8 mouse cellular contexts compared by ENCODE assay signal in the genomic region with DNA sequence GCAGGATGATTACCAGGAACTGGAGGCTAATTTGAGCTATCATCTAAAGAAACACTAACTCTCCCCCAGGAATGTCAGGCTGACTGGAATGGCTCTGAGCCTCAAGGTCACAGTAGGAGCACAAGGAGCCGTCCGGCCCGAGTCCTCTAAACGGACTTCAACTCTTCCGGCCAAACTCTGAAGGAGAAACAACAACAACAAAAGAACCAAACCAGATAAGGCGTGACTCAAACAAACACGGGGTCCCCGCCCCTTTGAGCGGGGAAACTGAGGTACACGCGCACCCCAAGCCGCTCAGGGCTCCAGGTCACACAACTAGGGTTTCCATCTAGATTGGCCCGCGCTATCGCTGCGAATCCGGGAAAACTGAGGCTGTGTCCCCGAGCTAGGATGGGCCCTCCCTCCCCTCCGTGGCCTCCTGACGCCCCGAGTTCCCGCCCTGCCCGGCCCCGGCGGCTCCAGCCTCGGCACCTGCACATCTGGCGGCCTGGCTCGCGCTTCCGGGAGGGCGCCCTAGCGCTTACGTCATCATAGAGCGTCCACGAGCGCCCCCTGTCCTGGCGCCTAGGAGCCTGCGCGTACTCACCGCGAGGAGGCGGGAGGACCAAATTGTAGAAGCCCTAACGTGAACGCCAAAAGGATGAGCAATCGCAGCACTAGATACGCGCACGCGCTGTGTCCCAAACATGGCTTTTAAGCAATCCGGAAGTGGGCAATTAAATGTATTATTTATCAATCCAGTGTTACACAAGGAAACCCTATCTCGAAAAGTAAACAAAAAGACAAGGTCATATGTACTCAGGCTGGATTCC. TPM values are rescaled to one million over a fixed set of nuclear protein-coding genes. Genes with fewer than 3 reads are reported as not detected.
DNase-seq lines count a peak whose midpoint lies in the region; ATAC-seq and TF ChIP-seq lines count a peak whose summit lies in the region.

No protein-coding gene starts in this region.

- peak overlapping the region; percentile 89 for H3K4me3 ChIP-seq in bone marrow, adult 2 months (replicated peaks; ENCODE audit: control insufficient read depth, low read depth, low read length)
- H3K4me3 ChIP-seq in embryonic facial prominence, embryonic 15.5 days (replicated peaks): peak overlapping the region; percentile 85
- peak overlapping the region; percentile 87 for H3K4me3 ChIP-seq in heart, embryonic 10.5 days
- H3K4me3 ChIP-seq in kidney, embryonic 15.5 days (replicated peaks): peak overlapping the region; percentile 78

- WGBS in bone marrow, adult 2 months: under 1% methylated on average over 51 of the region's 51 CpGs
- WGBS in embryonic facial prominence, embryonic 15.5 days: under 1% methylated on average over 50 of the region's 51 CpGs
- WGBS in heart, embryonic 10.5 days: under 1% methylated on average over 51 of the region's 51 CpGs
- WGBS in kidney, embryonic 15.5 days: under 1% methylated on average over 51 of the region's 51 CpGs

- H3K9ac ChIP-seq in embryonic facial prominence, embryonic 15.5 days: peak overlapping the region; percentile 72
- H3K9ac ChIP-seq in kidney, embryonic 15.5 days: peak overlapping the region; percentile 76

- peak overlapping the region; percentile 73 for H3K4me2 ChIP-seq in embryonic facial prominence, embryonic 15.5 days (replicated peaks)
- peak overlapping the region; percentile 78 for H3K4me2 ChIP-seq in kidney, embryonic 15.5 days

- TF ChIP-seq POLR2A in bone marrow, adult 2 months (IDR thresholded peaks at IDR 0.05; ENCODE audit: borderline replicate concordance, control insufficient read depth, low read depth, low read length): peak; percentile 84; the same call in 1 of the 2 replicates

- no peaks in the 10 kb centered on the region for H3K27me3 ChIP-seq in embryonic facial prominence, embryonic 15.5 days
- no peaks in the 10 kb centered on the region for H3K27me3 ChIP-seq in heart, embryonic 10.5 days (ENCODE audit: insufficient read depth, poor library complexity, severe bottlenecking)
- no peaks in the 10 kb centered on the region for H3K27me3 ChIP-seq in kidney, embryonic 15.5 days

- no peaks in the 10 kb centered on the region for H3K9me3 ChIP-seq in embryonic facial prominence, embryonic 15.5 days (replicated peaks)
- no peaks in the 10 kb centered on the region for H3K9me3 ChIP-seq in heart, embryonic 10.5 days
- no peaks in the 10 kb centered on the region for H3K9me3 ChIP-seq in kidney, embryonic 15.5 days (replicated peaks)

- H3K27ac ChIP-seq in bone marrow, adult 2 months (ENCODE audit: control insufficient read depth, insufficient read depth, low read depth, low read length, poor library complexity): peak overlapping the region; percentile 72
- H3K27ac ChIP-seq in embryonic facial prominence, embryonic 15.5 days (replicated peaks): peak overlapping the region; percentile 85
- H3K27ac ChIP-seq in heart, embryonic 10.5 days: peak overlapping the region; percentile 96
- peak overlapping the region; percentile 90 for H3K27ac ChIP-seq in kidney, embryonic 15.5 days

- peak; percentile 88 for ATAC-seq in embryonic facial prominence, embryonic 15.5 days (ENCODE audit: insufficient number of reproducible peaks, low FRiP score, low TSS enrichment, low read depth)
- ATAC-seq in kidney, embryonic 15.5 days (replicated peaks; ENCODE audit: low FRiP score): peak; percentile 86
- ATAC-seq in monocyte, adult 5-6 weeks (replicated peaks; ENCODE audit: insufficient number of reproducible peaks, low FRiP score, low TSS enrichment, poor library complexity, severe bottlenecking): peak; percentile 93

- DNase-seq in 416B (ENCODE audit: low read depth): peak; percentile 98
- DNase-seq in heart, embryonic 10.5 days (ENCODE audit: low spot score): peak; percentile 98
- peak; percentile 98 for DNase-seq in liver
- peak; percentile 96 to 98 for DNase-seq in spleen, postnatal 4 days (ENCODE audit: low spot score in 2 of 2)

- peak; percentile 66 for TF ChIP-seq CTCF in bone marrow, adult 2 months (IDR thresholded peaks at IDR 0.05; ENCODE audit: control insufficient read depth, insufficient read depth, low read length)

- peaks cover 3% of the 10 kb centered on the region for H3K4me1 ChIP-seq in bone marrow, adult 2 months (ENCODE audit: control insufficient read depth, insufficient read depth, low read length)
- peaks cover 23% of the 10 kb centered on the region for H3K4me1 ChIP-seq in embryonic facial prominence, embryonic 15.5 days
- peaks cover 24% of the 10 kb centered on the region for H3K4me1 ChIP-seq in heart, embryonic 10.5 days
- peaks cover 26% of the 10 kb centered on the region for H3K4me1 ChIP-seq in kidney, embryonic 15.5 days

- H3K36me3 ChIP-seq in embryonic facial prominence, embryonic 15.5 days: peaks cover 8% of the 10 kb centered on the region; the same call in 1 of the 2 replicates
- peaks cover 19% of the 10 kb centered on the region for H3K36me3 ChIP-seq in heart, embryonic 10.5 days
- peaks cover 21% of the 10 kb centered on the region for H3K36me3 ChIP-seq in kidney, embryonic 15.5 days

RNA-seq across cellular contexts. Expression of a gene that starts 4.7 kb away (rescaled TPM):
- 98.7 and 181 TPM in 2 replicates for polyA plus RNA-seq in bone marrow, adult 2 months (2011; ENCODE audit: insufficient read depth, insufficient read length, low replicate concordance, missing spikeins)
- polyA plus RNA-seq in embryonic facial prominence, embryonic 15.5 days (2015; fragmentation: Nextera tagmentation; extraction: Ambion mirVana): 310 and 324 TPM in 2 replicates
- polyA plus RNA-seq in heart, embryonic 10.5 days (2016; fragmentation: Nextera tagmentation; extraction: Ambion mirVana): 295 and 310 TPM in 2 replicates
- polyA plus RNA-seq in kidney, embryonic 15.5 days (2015; fragmentation: Nextera tagmentation; extraction: Ambion mirVana): 295 and 322 TPM in 2 replicates
- 147 to 174 TPM (median 173 TPM) in 3 replicates for total RNA-seq in monocyte, adult 5-6 weeks (2017)

RNA-seq across cellular contexts. Expression of a gene that starts 5.0 kb away (rescaled TPM):
- polyA plus RNA-seq in bone marrow, adult 2 months (2011; ENCODE audit: insufficient read depth, insufficient read length, low replicate concordance, missing spikeins): 29.0 and 41.3 TPM in 2 replicates
- 57.7 and 59.1 TPM in 2 replicates for polyA plus RNA-seq in embryonic facial prominence, embryonic 15.5 days (2015; fragmentation: Nextera tagmentation; extraction: Ambion mirVana)
- polyA plus RNA-seq in heart, embryonic 10.5 days (2016; fragmentation: Nextera tagmentation; extraction: Ambion mirVana): 67.0 and 68.3 TPM in 2 replicates
- polyA plus RNA-seq in kidney, embryonic 15.5 days (2015; fragmentation: Nextera tagmentation; extraction: Ambion mirVana): 58.5 and 64.5 TPM in 2 replicates
- 63.0 to 84.2 TPM (median 67.0 TPM) in 3 replicates for total RNA-seq in monocyte, adult 5-6 weeks (2017)

RNA-seq across cellular contexts. Expression of a gene that starts 12.2 kb away (rescaled TPM):
- 961 and 1,100 TPM in 2 replicates for polyA plus RNA-seq in bone marrow, adult 2 months (2011; ENCODE audit: insufficient read depth, insufficient read length, low replicate concordance, missing spikeins)
- polyA plus RNA-seq in embryonic facial prominence, embryonic 15.5 days (2015; fragmentation: Nextera tagmentation; extraction: Ambion mirVana): 940 and 1,016 TPM in 2 replicates
- polyA plus RNA-seq in heart, embryonic 10.5 days (2016; fragmentation: Nextera tagmentation; extraction: Ambion mirVana): 751 and 801 TPM in 2 replicates
- polyA plus RNA-seq in kidney, embryonic 15.5 days (2015; fragmentation: Nextera tagmentation; extraction: Ambion mirVana): 954 and 1,022 TPM in 2 replicates
- 1,178 to 1,886 TPM (median 1,315 TPM) in 3 replicates for total RNA-seq in monocyte, adult 5-6 weeks (2017)

RNA-seq across cellular contexts. Expression of a gene that starts 16.2 kb away (rescaled TPM):
- polyA plus RNA-seq in bone marrow, adult 2 months (2011; ENCODE audit: insufficient read depth, insufficient read length, low replicate concordance, missing spikeins): 46.9 and 63.6 TPM in 2 replicates
- polyA plus RNA-seq in embryonic facial prominence, embryonic 15.5 days (2015; fragmentation: Nextera tagmentation; extraction: Ambion mirVana): 155 and 174 TPM in 2 replicates
- 127 and 128 TPM in 2 replicates for polyA plus RNA-seq in heart, embryonic 10.5 days (2016; fragmentation: Nextera tagmentation; extraction: Ambion mirVana)
- 128 and 133 TPM in 2 replicates for polyA plus RNA-seq in kidney, embryonic 15.5 days (2015; fragmentation: Nextera tagmentation; extraction: Ambion mirVana)
- total RNA-seq in monocyte, adult 5-6 weeks (2017): 16.6 to 32.7 TPM (median 26.1 TPM) in 3 replicates

RNA-seq across cellular contexts. Expression of a gene that starts 16.5 kb away (rescaled TPM):
- polyA plus RNA-seq in bone marrow, adult 2 months (2011; ENCODE audit: insufficient read depth, insufficient read length, low replicate concordance, missing spikeins): 11.9 and 17.8 TPM in 2 replicates
- polyA plus RNA-seq in embryonic facial prominence, embryonic 15.5 days (2015; fragmentation: Nextera tagmentation; extraction: Ambion mirVana): 19.6 and 22.7 TPM in 2 replicates
- 15.8 and 18.5 TPM in 2 replicates for polyA plus RNA-seq in heart, embryonic 10.5 days (2016; fragmentation: Nextera tagmentation; extraction: Ambion mirVana)
- 20.3 and 23.8 TPM in 2 replicates for polyA plus RNA-seq in kidney, embryonic 15.5 days (2015; fragmentation: Nextera tagmentation; extraction: Ambion mirVana)
- total RNA-seq in monocyte, adult 5-6 weeks (2017): 13.9 to 16.9 TPM (median 15.1 TPM) in 3 replicates

Comparison
In these comparisons a context has a peak if more than half of its experiments do, and no peak if none do; other contexts are left out.
1. Peak in every context shown above with its lines: DNase-seq, ATAC-seq, H3K4me3 ChIP-seq and H3K27ac ChIP-seq.